Mouse (Mus musculus) urinary bladder, postnatal 0 days (tissue): ENCODE measurements around the gene Tbc1d25. TPM values are rescaled to one million over a fixed set of nuclear protein-coding genes. Genes with fewer than 3 reads are reported as not detected.

Source experiments
- polyA plus RNA-seq: library from polyadenylated mRNA; unstranded; fragments of >200 nt; fragmentation: Nextera tagmentation; extraction: Ambion mirVana; gene quantifications from 2 replicates; pipeline ENCODE4 v1.2.1, GENCODE M21; 2015

Tbc1d25 gene
- polyA plus RNA-seq = 7.1 and 7.2 TPM in 2 replicates

GRCm38 (mm10) chrX:8175504-8176385 is at the start of gene Tbc1d25:
Gene Tbc1d25 (minus strand): TSS chrX:8176181.

DNA sequence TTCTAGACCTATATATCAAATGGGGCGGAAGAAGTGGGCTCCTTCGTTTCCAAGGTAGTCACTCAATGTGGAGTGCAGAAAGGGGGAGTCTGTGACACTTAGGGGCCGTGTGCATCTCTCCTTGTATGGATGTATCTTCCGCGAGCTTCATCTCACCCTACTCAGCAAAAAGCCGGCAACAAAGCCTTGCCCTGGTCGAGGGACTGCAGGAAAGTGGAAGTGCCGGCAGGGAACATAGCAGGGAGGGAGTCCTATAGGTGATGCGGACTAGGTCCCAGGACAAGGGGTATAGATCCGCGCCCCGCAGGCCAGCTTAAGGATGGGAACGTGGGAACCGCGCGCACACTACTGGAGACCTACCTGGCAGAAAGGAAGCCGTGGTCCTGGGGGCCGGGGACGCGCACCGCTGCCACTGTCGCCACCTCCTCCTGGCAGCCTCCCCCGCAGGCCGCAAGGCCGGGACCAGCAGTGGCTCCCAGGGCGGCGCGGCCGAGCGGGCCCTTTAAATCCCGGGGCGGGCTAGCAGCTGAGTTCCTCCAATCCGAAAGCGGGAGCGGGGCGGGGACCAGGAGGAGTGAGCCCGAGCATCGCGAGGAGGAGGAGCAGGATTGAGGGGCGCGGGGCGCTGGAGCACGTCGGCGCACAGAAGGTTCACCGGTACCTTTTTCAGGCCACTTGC is 30.2 kb upstream of the Tbc1d25 start, which contains the start of gene Porcn:
Gene Porcn (minus strand): TSS at position 511 of the 679 bp plus-strand sequence.

GRCm38 (mm10) chrX:8193419-8193723 is 17.4 kb upstream of the Tbc1d25 start, which contains the start of gene Ebp:
Gene Ebp (minus strand): TSS chrX:8193512.

GRCm38 (mm10) chrX:8145153-8145991 is 30.6 kb downstream of the Tbc1d25 start, which contains the start of gene Rbm3:
Gene Rbm3 (minus strand): TSS chrX:8145880.

GRCm38 (mm10) chrX:8132017-8132976 is 43.7 kb downstream of the Tbc1d25 start, which contains the start of gene Wdr13:
Gene Wdr13 (minus strand): TSS chrX:8132892.

Other genes with a start within 250 kb of the Tbc1d25 start
- gene Eras, start 247.6 kb downstream of the Tbc1d25 start, polyA plus RNA-seq = not detected in 2 replicates
- 9.2 and 9.7 TPM in 2 replicates for gene Hdac6, start 228.3 kb downstream of the Tbc1d25 start, polyA plus RNA-seq
- gene Gata1, start 198.1 kb downstream of the Tbc1d25 start, polyA plus RNA-seq = 0.19 and 0.42 TPM in 2 replicates
- gene Glod5, start 157.7 kb downstream of the Tbc1d25 start, polyA plus RNA-seq = not detected in 2 replicates
- 13.4 and 15.2 TPM in 2 replicates for gene Suv39h1, start 101.4 kb downstream of the Tbc1d25 start, polyA plus RNA-seq
- gene Was, start 85.7 kb downstream of the Tbc1d25 start, polyA plus RNA-seq = 0.46 and 0.93 TPM in 2 replicates
- gene Wdr13, start 43.3 kb downstream of the Tbc1d25 start, polyA plus RNA-seq = 20.9 and 21.7 TPM in 2 replicates
- gene Rbm3, start 30.3 kb downstream of the Tbc1d25 start, polyA plus RNA-seq = 526 and 612 TPM in 2 replicates
- gene Ebp, start 17.3 kb upstream of the Tbc1d25 start, polyA plus RNA-seq = 37.5 and 39.9 TPM in 2 replicates
- 17.8 and 20.1 TPM in 2 replicates for gene Porcn, start 30.3 kb upstream of the Tbc1d25 start, polyA plus RNA-seq
- gene Ftsj1, start 76.2 kb upstream of the Tbc1d25 start, polyA plus RNA-seq = 20.0 and 21.2 TPM in 2 replicates
- 3.0 and 3.7 TPM in 2 replicates for gene Slc38a5, start 95.0 kb upstream of the Tbc1d25 start, polyA plus RNA-seq
- gene Ssxb10, start 151.2 kb upstream of the Tbc1d25 start, polyA plus RNA-seq = not detected in 2 replicates
- gene Ssxb9, start 190.8 kb upstream of the Tbc1d25 start, polyA plus RNA-seq = not detected in 2 replicates
- gene Ssxb1, start 237.1 kb upstream of the Tbc1d25 start, polyA plus RNA-seq = not detected in 2 replicates